In genomic region chr9:72708690-72709089, GRCm38 (mm10) we compare ENCODE assay signal across 23 mouse cellular contexts. TPM values are rescaled to one million over a fixed set of nuclear protein-coding genes. Genes with fewer than 3 reads are reported as not detected.
DNase-seq lines count a peak whose midpoint lies in the region; ATAC-seq and TF ChIP-seq lines count a peak whose summit lies in the region.
"Had no signal": no experiment of that assay in that cellular context is flagged by ENCODE, and none has a peak within 500 bp of the region (broad histone marks: within the 10 kb centered on the region; RNA-seq: fewer than 3 reads in every experiment).

No protein-coding gene starts in this region.

- no peaks in the 10 kb centered on the region for H3K9me3 ChIP-seq in forebrain, embryonic 10.5 days
- no peaks in the 10 kb centered on the region for H3K9me3 ChIP-seq in forebrain, embryonic 13.5 days (replicated peaks)
- no peaks in the 10 kb centered on the region for H3K9me3 ChIP-seq in forebrain, embryonic 12.5 days
- H3K9me3 ChIP-seq in forebrain, postnatal 0 days (ENCODE audit: low read length) = no peaks in the 10 kb centered on the region
- H3K9me3 ChIP-seq: embryonic facial prominence, embryonic 10.5 days; embryonic facial prominence, embryonic 12.5 days; G1E had no signal

- peak; percentile 13 for DNase-seq in forebrain, embryonic 10.5 days (ENCODE audit: extremely low spot score, low spot score)
- no peak for DNase-seq in forebrain, postnatal 0 days
- no peak for DNase-seq in gastrocnemius, adult 2 months
- DNase-seq in gastrocnemius, adult 18-20 months (ENCODE audit: low spot score) = no peak
- DNase-seq: adrenal gland, adult 8-10 months; adrenal gland, postnatal 14 days; adrenal gland, postnatal 36 days; B cell, adult 2 months; cerebellum, adult 11-12 months; cerebellum, adult 2 months; cerebellum, adult 9-10 months; cerebellum, postnatal 10 days; cerebellum, postnatal 25 days had no signal

- H3K36me3 ChIP-seq in forebrain, embryonic 10.5 days (replicated peaks) = peaks cover 100% of the 10 kb centered on the region
- H3K36me3 ChIP-seq in forebrain, embryonic 13.5 days (ENCODE audit: poor library complexity, severe bottlenecking) = peaks cover 86% of the 10 kb centered on the region
- H3K36me3 ChIP-seq in forebrain, embryonic 12.5 days (replicated peaks) = peaks cover 83% of the 10 kb centered on the region
- peaks cover 47% of the 10 kb centered on the region for H3K36me3 ChIP-seq in forebrain, postnatal 0 days (ENCODE audit: insufficient read depth)

- H3K4me1 ChIP-seq in forebrain, embryonic 10.5 days = no peaks in the 10 kb centered on the region
- no peaks in the 10 kb centered on the region for H3K4me1 ChIP-seq in forebrain, embryonic 13.5 days
- H3K4me1 ChIP-seq in forebrain, embryonic 12.5 days = no peaks in the 10 kb centered on the region
- H3K4me1 ChIP-seq in forebrain, postnatal 0 days (ENCODE audit: insufficient read depth) = no peaks in the 10 kb centered on the region
- H3K4me1 ChIP-seq: embryonic facial prominence, embryonic 10.5 days; embryonic facial prominence, embryonic 12.5 days had no signal

- WGBS in forebrain, embryonic 10.5 days = 95% methylated on average over 5 of the region's 5 CpGs
- WGBS in forebrain, embryonic 13.5 days = 88% methylated on average over 5 of the region's 5 CpGs
- WGBS in forebrain, embryonic 12.5 days = 90% methylated on average over 5 of the region's 5 CpGs
- WGBS in forebrain, postnatal 0 days = 92% methylated on average over 5 of the region's 5 CpGs

- H3K9ac ChIP-seq in forebrain, embryonic 13.5 days = no peak overlapping the region
- no peak overlapping the region for H3K9ac ChIP-seq in forebrain, embryonic 12.5 days
- no peak overlapping the region for H3K9ac ChIP-seq in forebrain, postnatal 0 days
- H3K9ac ChIP-seq: embryonic facial prominence, embryonic 12.5 days had no signal

- H3K27me3 ChIP-seq in forebrain, embryonic 10.5 days (ENCODE audit: poor library complexity, severe bottlenecking) = no peaks in the 10 kb centered on the region
- H3K27me3 ChIP-seq in forebrain, embryonic 13.5 days = no peaks in the 10 kb centered on the region
- no peaks in the 10 kb centered on the region for H3K27me3 ChIP-seq in forebrain, embryonic 12.5 days
- H3K27me3 ChIP-seq in forebrain, postnatal 0 days (ENCODE audit: insufficient read depth, low read length) = no peaks in the 10 kb centered on the region
- H3K27me3 ChIP-seq: CH12.LX; embryonic facial prominence, embryonic 12.5 days; Patski had no signal

- ATAC-seq in forebrain, embryonic 13.5 days = no peak
- ATAC-seq in forebrain, embryonic 12.5 days (ENCODE audit: low FRiP score) = no peak
- ATAC-seq in forebrain, postnatal 0 days = no peak
- ATAC-seq: activated CD4-positive, CD25-positive, alpha-beta regulatory T cell, adult 4 months; CD4-positive, CD25-positive, alpha-beta regulatory T cell, adult 4 months; forebrain, embryonic 16.5 days; Patski had no signal

- no peak overlapping the region for H3K27ac ChIP-seq in forebrain, embryonic 10.5 days
- H3K27ac ChIP-seq in forebrain, embryonic 13.5 days = no peak overlapping the region
- 0 out of 2 replicates have a peak overlapping the region, but pooled peaks have one; percentile 25 for H3K27ac ChIP-seq in forebrain, embryonic 12.5 days
- no peak overlapping the region for H3K27ac ChIP-seq in forebrain, postnatal 0 days (ENCODE audit: low read depth, low read length)
- H3K27ac ChIP-seq in gastrocnemius, adult 2 months = peak overlapping the region; percentile 35
- H3K27ac ChIP-seq: embryonic facial prominence, embryonic 10.5 days; embryonic facial prominence, embryonic 12.5 days had no signal

- H3K4me2 ChIP-seq in forebrain, embryonic 13.5 days = no peak overlapping the region
- H3K4me2 ChIP-seq in forebrain, embryonic 12.5 days = no peak overlapping the region
- no peak overlapping the region for H3K4me2 ChIP-seq in forebrain, postnatal 0 days (ENCODE audit: low read depth)
- H3K4me2 ChIP-seq: embryonic facial prominence, embryonic 12.5 days had no signal

- no peak for TF ChIP-seq CTCF in forebrain, postnatal 0 days (IDR thresholded peaks at IDR 0.05; ENCODE audit: low read depth)
- no peak for TF ChIP-seq CTCF in gastrocnemius, adult 2 months (IDR thresholded peaks at IDR 0.05)

- H3K4me3 ChIP-seq in forebrain, embryonic 10.5 days = no peak overlapping the region
- no peak overlapping the region for H3K4me3 ChIP-seq in forebrain, embryonic 13.5 days
- H3K4me3 ChIP-seq in forebrain, embryonic 12.5 days (replicated peaks) = no peak overlapping the region
- H3K4me3 ChIP-seq in forebrain, postnatal 0 days (ENCODE audit: low read depth, low read length) = no peak overlapping the region
- no peak overlapping the region for H3K4me3 ChIP-seq in gastrocnemius, adult 2 months
- H3K4me3 ChIP-seq: embryonic facial prominence, embryonic 10.5 days; embryonic facial prominence, embryonic 12.5 days had no signal

- intact Hi-C loops in gastrocnemius, adult 2 months (cut with DNase I) = no loop called here

RNA-seq across cellular contexts. Expression of gene Nedd4, which starts 46.5 kb away (rescaled TPM):
- polyA plus RNA-seq in forebrain, embryonic 10.5 days (2016; fragmentation: Nextera tagmentation; extraction: Ambion mirVana) = 634 and 643 TPM in 2 replicates
- polyA plus RNA-seq in forebrain, embryonic 13.5 days (2015; fragmentation: Nextera tagmentation; extraction: Ambion mirVana) = 552 and 600 TPM in 2 replicates
- polyA plus RNA-seq in forebrain, embryonic 12.5 days (2016; fragmentation: Nextera tagmentation; extraction: Ambion mirVana) = 731 and 774 TPM in 2 replicates
- total RNA-seq in forebrain, postnatal 0 days (2014; rRNA removed) = 391 and 472 TPM in 2 replicates
- polyA plus RNA-seq in forebrain, postnatal 0 days (2015; fragmentation: Nextera tagmentation; extraction: Ambion mirVana) = 180 and 278 TPM in 2 replicates
- total RNA-seq in gastrocnemius, adult 2 months (2021) = 100 to 1,000 TPM; 273 to 325 TPM
- total RNA-seq in gastrocnemius, adult 18-20 months (2021) = 100 to 1,000 TPM; 266 to 284 TPM

Comparison
In these comparisons a context has a peak if more than half of its experiments do, and no peak if none do; other contexts are left out.
1. H3K27ac ChIP-seq: peak in forebrain, embryonic 12.5 days (single experiment) and gastrocnemius, adult 2 months (single experiment); none in forebrain, embryonic 10.5 days (single experiment), forebrain, embryonic 13.5 days (single experiment) and forebrain, postnatal 0 days (single experiment).